Mouse (Mus musculus) cortical plate, adult 2 months (tissue): ENCODE data around the gene Napsa.

Experiments
- CTCF ChIP-seq: fragments of 200-500 bp; IDR thresholded peaks from 2 replicates; pipeline ENCODE4 v1.5.1; 2011; ENCODE audit warnings: mild to moderate bottlenecking, control low read depth, low read length; ENCODE audit not compliant: insufficient read depth; ENCODE audit errors: extremely low read depth
- POLR2A ChIP-seq: fragments of 200-500 bp; IDR thresholded peaks from 2 replicates; pipeline ENCODE4 v1.6.1; 2011; ENCODE audit warnings: mild to moderate bottlenecking, low read length, control low read depth; ENCODE audit not compliant: insufficient read depth; ENCODE audit errors: extremely low read depth

- TF ChIP-seq CTCF (no peak), POLR2A (no peak)
Observed at GRCm38 (mm10) chr7:44526414-44527154, 45.6 kb upstream of the Napsa start.
